Mouse (Mus musculus) brain, embryonic 14.5 days (tissue): ENCODE results near the gene Fam171a2.

ENCODE experiments used
- CTCF ChIP-seq: fragments of 200-500 bp; IDR thresholded peaks from 2 replicates; pipeline ENCODE4 v1.5.1; 2012; ENCODE audit warnings: inconsistent platforms, mild to moderate bottlenecking, moderate library complexity, borderline replicate concordance; ENCODE audit not compliant: insufficient read depth, insufficient read length; ENCODE audit errors: extremely low read depth
- POLR2A ChIP-seq: fragments of 200-500 bp; IDR thresholded peaks from 2 replicates; pipeline ENCODE4 v1.6.1; 2012; ENCODE audit warnings: mild to moderate bottlenecking, inconsistent platforms, borderline replicate concordance; ENCODE audit not compliant: poor library complexity, insufficient read depth, insufficient read length, severe bottlenecking; ENCODE audit errors: extremely low read depth

DNA sequence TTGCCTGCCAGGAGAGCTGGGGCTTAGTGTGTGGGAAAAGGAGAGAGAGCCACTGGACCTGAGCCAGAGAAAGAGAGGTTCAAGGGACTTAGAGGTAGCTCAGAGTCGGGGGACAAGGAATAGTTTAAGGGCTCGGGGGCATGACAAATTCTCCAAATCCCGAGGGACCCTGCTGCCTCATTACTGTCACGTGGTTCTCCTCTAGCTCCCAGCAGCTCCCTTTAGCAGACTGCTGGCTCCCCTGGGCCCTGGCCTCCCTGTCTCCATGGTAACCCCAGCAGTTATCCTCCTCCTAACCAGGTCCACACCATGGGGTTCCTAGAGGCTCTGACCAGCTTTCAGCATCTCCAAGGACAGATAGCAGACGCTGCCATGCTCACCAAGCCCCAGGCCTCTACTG lies 52.2 kb downstream of the Fam171a2 start:
- TF ChIP-seq CTCF (no peak), POLR2A (no peak)
